Comparison of ENCODE assay signal across 9 mouse cellular contexts in genomic region chr2:154300496-154300895, GRCm38 (mm10). TPM values are rescaled to one million over a fixed set of nuclear protein-coding genes. Genes with fewer than 3 reads are reported as not detected.
DNase-seq lines count a peak whose midpoint lies in the region; ATAC-seq and TF ChIP-seq lines count a peak whose summit lies in the region.
"Had no signal": no experiment of that assay in that cellular context is flagged by ENCODE, and none has a peak within 500 bp of the region (broad histone marks: within the 10 kb centered on the region; RNA-seq: fewer than 3 reads in every experiment).

No protein-coding gene starts in this region.

- DNase-seq in 3T3-L1 (ENCODE audit: low read depth, low spot score) (peak; percentile 85), MN1 (ENCODE audit: low spot score) (peak; percentile 71)
- peak; percentile 24 for DNase-seq in cerebellum, adult 9-10 months
- DNase-seq in kidney, adult 2 months = peak; percentile 57

- H3K4me2 ChIP-seq in limb, embryonic 12.5 days = no peak overlapping the region
- no peak overlapping the region for H3K4me2 ChIP-seq in stomach, embryonic 16.5 days (ENCODE audit: low read depth, low read length)

- H3K27me3 ChIP-seq in kidney, adult 2 months (replicated peaks; ENCODE audit: control insufficient read depth, insufficient read depth, low read length) = no peaks in the 10 kb centered on the region
- no peaks in the 10 kb centered on the region for H3K27me3 ChIP-seq in limb, embryonic 12.5 days
- H3K27me3 ChIP-seq in stomach, embryonic 16.5 days (ENCODE audit: control insufficient read depth, insufficient read depth, low read length) = no peaks in the 10 kb centered on the region

- no peak overlapping the region for H3K9ac ChIP-seq in limb, embryonic 12.5 days (replicated peaks)
- H3K9ac ChIP-seq in stomach, embryonic 16.5 days (ENCODE audit: low read length) = no peak overlapping the region

- no peaks in the 10 kb centered on the region for H3K9me3 ChIP-seq in limb, embryonic 12.5 days
- H3K9me3 ChIP-seq in stomach, embryonic 16.5 days (replicated peaks; ENCODE audit: control insufficient read depth, low read length) = no peaks in the 10 kb centered on the region

- no peaks in the 10 kb centered on the region for H3K4me1 ChIP-seq in kidney, adult 2 months (ENCODE audit: control insufficient read depth, insufficient read depth, low read length)
- no peaks in the 10 kb centered on the region for H3K4me1 ChIP-seq in limb, embryonic 12.5 days (replicated peaks)
- H3K4me1 ChIP-seq in stomach, embryonic 16.5 days (ENCODE audit: control insufficient read depth, insufficient read depth, low read length) = no peaks in the 10 kb centered on the region

- no peaks in the 10 kb centered on the region for H3K36me3 ChIP-seq in kidney, adult 2 months (ENCODE audit: control insufficient read depth, insufficient read depth, low read length)
- H3K36me3 ChIP-seq in limb, embryonic 12.5 days = no peaks in the 10 kb centered on the region
- no peaks in the 10 kb centered on the region for H3K36me3 ChIP-seq in stomach, embryonic 16.5 days (ENCODE audit: control insufficient read depth, insufficient read depth, low read length)

- no peak overlapping the region for H3K27ac ChIP-seq in kidney, adult 2 months (ENCODE audit: insufficient read depth, low read depth, low read length)
- no peak overlapping the region for H3K27ac ChIP-seq in limb, embryonic 12.5 days
- no peak overlapping the region for H3K27ac ChIP-seq in stomach, embryonic 16.5 days (ENCODE audit: low read length)

- no peak for TF ChIP-seq POLR2A in kidney, adult 2 months (IDR thresholded peaks at IDR 0.05; ENCODE audit: low read depth, low read length)

- no peak overlapping the region for H3K4me3 ChIP-seq in kidney, adult 2 months (ENCODE audit: insufficient read depth, low read depth, low read length)
- H3K4me3 ChIP-seq in limb, embryonic 12.5 days (replicated peaks) = no peak overlapping the region
- no peak overlapping the region for H3K4me3 ChIP-seq in stomach, embryonic 16.5 days (replicated peaks; ENCODE audit: low read length)

- peak; percentile 85 for TF ChIP-seq CTCF in kidney, adult 2 months (conservative IDR thresholded peaks at IDR 0.05; ENCODE audit: insufficient read depth, insufficient read length, low read depth, low read length)

- ATAC-seq in frontal cortex, adult (ENCODE audit: low TSS enrichment) = peak; percentile 85
- ATAC-seq in limb, embryonic 12.5 days (ENCODE audit: insufficient number of reproducible peaks, insufficient read depth, low FRiP score, low TSS enrichment, low read depth) = peak; percentile 52; the same call in 1 of the 2 replicates
- ATAC-seq in monocyte, adult 5-6 weeks (replicated peaks; ENCODE audit: insufficient number of reproducible peaks, low FRiP score, low TSS enrichment, poor library complexity, severe bottlenecking) = peak; percentile 80; the same call in 1 of the 2 replicates
- ATAC-seq in stomach, embryonic 16.5 days (ENCODE audit: insufficient read depth, low FRiP score) = peak; percentile 37; the same call in 1 of the 2 replicates

- 52% methylated on average over 1 of the region's 1 CpGs for WGBS in kidney, adult 2 months
- 0% methylated on average over 1 of the region's 1 CpGs for WGBS in limb, embryonic 12.5 days
- WGBS in stomach, embryonic 16.5 days = 8% methylated on average over 1 of the region's 1 CpGs

RNA-seq across cellular contexts. Expression of gene Bpifb9b, which starts 6.5 kb away (rescaled TPM):
- not detected in 2 replicates for polyA plus RNA-seq in kidney, adult 2 months (2012; rRNA removed)
- polyA plus RNA-seq in limb, embryonic 12.5 days (2016; fragmentation: Nextera tagmentation; extraction: Ambion mirVana) = not detected in 2 replicates
- total RNA-seq in monocyte, adult 5-6 weeks (2017) = not detected in 3 replicates
- polyA plus RNA-seq in stomach, embryonic 16.5 days (2015; fragmentation: Nextera tagmentation; extraction: Ambion mirVana) = not detected in 2 replicates
- polyA plus RNA-seq: gonadal fat pad, adult 2 months had no signal

RNA-seq across cellular contexts. Expression of gene Bpifb9a, which starts 42.8 kb away (rescaled TPM):
- not detected in 2 replicates for polyA plus RNA-seq in kidney, adult 2 months (2012; rRNA removed)
- polyA plus RNA-seq in limb, embryonic 12.5 days (2016; fragmentation: Nextera tagmentation; extraction: Ambion mirVana) = not detected in 2 replicates
- not detected in 3 replicates for total RNA-seq in monocyte, adult 5-6 weeks (2017)
- not detected in 2 replicates for polyA plus RNA-seq in stomach, embryonic 16.5 days (2015; fragmentation: Nextera tagmentation; extraction: Ambion mirVana)
- polyA plus RNA-seq: gonadal fat pad, adult 2 months had no signal

Comparison
In these comparisons a context has a peak if more than half of its experiments do, and no peak if none do; other contexts are left out.
1. DNase-seq: peak in every context shown above with its lines; median percentile 85 in 3T3-L1; 71 in MN1; 57 in kidney, adult 2 months; 24 in cerebellum, adult 9-10 months.